8 mouse cellular contexts compared by ENCODE assay signal in the genomic region with DNA sequence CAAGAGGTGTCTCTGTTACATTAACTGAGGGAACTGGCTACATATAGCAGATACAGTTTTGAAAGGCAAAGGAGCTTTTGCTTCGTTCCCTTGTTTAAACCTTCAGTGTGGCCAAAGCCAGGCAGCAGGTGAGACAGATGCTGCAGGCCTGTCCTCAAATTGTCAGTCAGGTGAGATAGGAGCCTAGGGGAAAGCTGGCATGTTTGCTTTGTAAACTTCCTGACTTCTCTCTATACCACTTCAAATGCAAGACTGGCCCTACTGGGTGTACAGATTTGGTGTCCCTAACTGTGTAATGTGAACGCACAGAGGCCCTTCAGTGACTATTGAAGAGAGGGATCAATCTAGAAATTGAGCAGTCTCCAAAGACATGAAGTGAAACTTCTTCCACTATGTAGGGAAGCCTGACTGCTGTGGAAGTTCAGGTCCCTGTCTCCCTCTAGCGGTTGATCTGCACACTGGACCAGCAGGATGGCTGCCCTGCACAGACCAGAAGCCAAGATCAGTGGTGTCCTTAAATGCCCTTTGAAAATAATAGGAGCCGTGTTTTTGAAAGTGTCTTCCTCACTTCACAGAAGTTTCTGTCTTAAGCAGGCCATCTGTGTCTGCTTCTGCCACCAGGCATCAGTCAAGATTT. TPM values are rescaled to one million over a fixed set of nuclear protein-coding genes. Genes with fewer than 3 reads are reported as not detected.
DNase-seq lines count a peak whose midpoint lies in the region; ATAC-seq and TF ChIP-seq lines count a peak whose summit lies in the region.

No protein-coding gene starts in this region.

- no peak overlapping the region for H3ac ChIP-seq in myocyte (ENCODE audit: control insufficient read depth, insufficient read length)

- H3K27me3 ChIP-seq in embryonic facial prominence, embryonic 15.5 days, result no peaks in the 10 kb centered on the region
- no peaks in the 10 kb centered on the region for H3K27me3 ChIP-seq in heart, embryonic 12.5 days (replicated peaks)
- H3K27me3 ChIP-seq in kidney, embryonic 15.5 days, result no peaks in the 10 kb centered on the region
- H3K27me3 ChIP-seq in liver, adult 2 months (ENCODE audit: control insufficient read depth, insufficient read depth, low read length), result no peaks in the 10 kb centered on the region
- no peaks in the 10 kb centered on the region for H3K27me3 ChIP-seq in myocyte (ENCODE audit: control insufficient read depth, insufficient read depth, insufficient read length)

- peak; percentile 78 for DNase-seq in liver, adult 2 months (ENCODE audit: extremely low read depth, low read depth, low spot score)
- peak; percentile 57 for DNase-seq in telencephalon, adult 2 months (ENCODE audit: low read depth, low spot score)

- H3K36me3 ChIP-seq in embryonic facial prominence, embryonic 15.5 days, result no peaks in the 10 kb centered on the region
- no peaks in the 10 kb centered on the region for H3K36me3 ChIP-seq in heart, embryonic 12.5 days
- H3K36me3 ChIP-seq in kidney, embryonic 15.5 days, result no peaks in the 10 kb centered on the region
- no peaks in the 10 kb centered on the region for H3K36me3 ChIP-seq in liver, adult 2 months (ENCODE audit: control insufficient read depth, insufficient read depth, low read length)
- H3K36me3 ChIP-seq in myocyte (ENCODE audit: control insufficient read depth, insufficient read depth), result no peaks in the 10 kb centered on the region

- no peak overlapping the region for H3K4me2 ChIP-seq in embryonic facial prominence, embryonic 15.5 days (replicated peaks)
- no peak overlapping the region for H3K4me2 ChIP-seq in heart, embryonic 12.5 days
- H3K4me2 ChIP-seq in kidney, embryonic 15.5 days, result no peak overlapping the region
- peak overlapping the region; percentile 26 for H3K4me2 ChIP-seq in myocyte (ENCODE audit: low read depth)

- no peak overlapping the region for H3K9ac ChIP-seq in embryonic facial prominence, embryonic 15.5 days
- no peak overlapping the region for H3K9ac ChIP-seq in heart, embryonic 12.5 days
- H3K9ac ChIP-seq in kidney, embryonic 15.5 days, result no peak overlapping the region
- H3K9ac ChIP-seq in liver, adult 2 months (ENCODE audit: low read depth, low read length), result no peak overlapping the region

- peak; percentile 89 for TF ChIP-seq CTCF in bone marrow, adult 2 months (IDR thresholded peaks at IDR 0.05; ENCODE audit: control insufficient read depth, insufficient read depth, low read length)
- peak; percentile 97 for TF ChIP-seq CTCF in liver, adult 2 months (IDR thresholded peaks at IDR 0.05; ENCODE audit: low read depth, low read length)

- H3K4me3 ChIP-seq in bone marrow, adult 2 months (replicated peaks; ENCODE audit: control insufficient read depth, low read depth, low read length), result no peak overlapping the region
- no peak overlapping the region for H3K4me3 ChIP-seq in embryonic facial prominence, embryonic 15.5 days (replicated peaks)
- no peak overlapping the region for H3K4me3 ChIP-seq in heart, embryonic 12.5 days
- H3K4me3 ChIP-seq in kidney, embryonic 15.5 days (replicated peaks), result no peak overlapping the region
- H3K4me3 ChIP-seq in liver, adult 2 months (ENCODE audit: insufficient read depth, low read depth, low read length), result no peak overlapping the region
- H3K4me3 ChIP-seq in myocyte, result no peak overlapping the region

- H3K27ac ChIP-seq in bone marrow, adult 2 months (ENCODE audit: control insufficient read depth, insufficient read depth, low read depth, low read length, poor library complexity), result no peak overlapping the region
- no peak overlapping the region for H3K27ac ChIP-seq in embryonic facial prominence, embryonic 15.5 days (replicated peaks)
- H3K27ac ChIP-seq in heart, embryonic 12.5 days (ENCODE audit: poor library complexity, severe bottlenecking), result no peak overlapping the region
- H3K27ac ChIP-seq in kidney, embryonic 15.5 days, result no peak overlapping the region
- no peak overlapping the region for H3K27ac ChIP-seq in liver, adult 2 months (replicated peaks; ENCODE audit: insufficient read depth, low read depth, low read length)

- TF ChIP-seq POLR2A in bone marrow, adult 2 months (IDR thresholded peaks at IDR 0.05; ENCODE audit: borderline replicate concordance, control insufficient read depth, low read depth, low read length), result no peak
- no peak for TF ChIP-seq POLR2A in liver, adult 2 months (IDR thresholded peaks at IDR 0.05; ENCODE audit: extremely low read depth, insufficient read depth, low read length)
- TF ChIP-seq POLR2A in myocyte (IDR thresholded peaks at IDR 0.05; ENCODE audit: insufficient read length, low read depth), result no peak

- 22% methylated on average over 4 of the region's 4 CpGs for WGBS in bone marrow, adult 2 months
- WGBS in embryonic facial prominence, embryonic 15.5 days, result 22% methylated on average over 4 of the region's 4 CpGs
- 14% methylated on average over 4 of the region's 4 CpGs for WGBS in heart, embryonic 12.5 days
- WGBS in kidney, embryonic 15.5 days, result 23% methylated on average over 4 of the region's 4 CpGs
- 7% methylated on average over 4 of the region's 4 CpGs for WGBS in liver, adult 2 months

- no peaks in the 10 kb centered on the region for H3K79me2 ChIP-seq in liver, adult 2 months (ENCODE audit: control insufficient read depth, insufficient read depth, low read length)
- no peaks in the 10 kb centered on the region for H3K79me2 ChIP-seq in myocyte (ENCODE audit: control insufficient read depth, insufficient read depth)

- no peaks in the 10 kb centered on the region for H3K9me3 ChIP-seq in embryonic facial prominence, embryonic 15.5 days (replicated peaks)
- H3K9me3 ChIP-seq in heart, embryonic 12.5 days (replicated peaks), result no peaks in the 10 kb centered on the region
- H3K9me3 ChIP-seq in kidney, embryonic 15.5 days (replicated peaks), result no peaks in the 10 kb centered on the region

- no peaks in the 10 kb centered on the region for H3K4me1 ChIP-seq in bone marrow, adult 2 months (ENCODE audit: control insufficient read depth, insufficient read depth, low read length)
- H3K4me1 ChIP-seq in embryonic facial prominence, embryonic 15.5 days, result no peaks in the 10 kb centered on the region
- H3K4me1 ChIP-seq in heart, embryonic 12.5 days (replicated peaks), result peaks cover 14% of the 10 kb centered on the region
- 0 out of 2 replicates have a peak, but pooled peaks cover 5% of the 10 kb centered on the region for H3K4me1 ChIP-seq in kidney, embryonic 15.5 days
- H3K4me1 ChIP-seq in liver, adult 2 months (ENCODE audit: control insufficient read depth, insufficient read depth, low read length), result peaks cover 5% of the 10 kb centered on the region

- ATAC-seq in CD4-positive, CD25-positive, alpha-beta regulatory T cell, adult 4 months, result peak; percentile 81
- peak; percentile 82 for ATAC-seq in embryonic facial prominence, embryonic 15.5 days (ENCODE audit: insufficient number of reproducible peaks, low FRiP score, low TSS enrichment, low read depth)
- peak; percentile 74; the same call in 1 of the 2 replicates for ATAC-seq in heart, embryonic 12.5 days (ENCODE audit: insufficient number of reproducible peaks, low FRiP score)
- peak; percentile 91 for ATAC-seq in kidney, embryonic 15.5 days (replicated peaks; ENCODE audit: low FRiP score)

TF ChIP-seq in myocyte, 11 proteins besides CTCF, POLR2A, EP300 and RAD21:
- peak in 1 of 3 experiments; percentile 8 for TF ChIP-seq MYOD1 (IDR thresholded peaks at IDR 0.05; ENCODE audit: control insufficient read depth in 1 of 3, insufficient read length in 2 of 3, low read depth in 2 of 3)
- TF ChIP-seq SRF (IDR thresholded peaks at IDR 0.05; ENCODE audit: control insufficient read depth, insufficient read length, low read depth), result no peak
- TF ChIP-seq E2F4 (IDR thresholded peaks at IDR 0.05; ENCODE audit: insufficient read depth), result no peak
- TF ChIP-seq POLR2AphosphoS2 (IDR thresholded peaks at IDR 0.05; ENCODE audit: insufficient read length, low read depth), result no peak
- no peak for TF ChIP-seq REST (IDR thresholded peaks at IDR 0.05; ENCODE audit: insufficient read depth, insufficient read length)

RNA-seq across cellular contexts. Expression of gene Thnsl1, which starts 56.0 kb away (rescaled TPM):
- polyA plus RNA-seq in CD4-positive, CD25-positive, alpha-beta regulatory T cell, adult 4 months (2017; shearing (Covaris generic)), result 1 to 10 TPM; 2.5 to 4.9 TPM
- 0.85 and 0.90 TPM in 2 replicates for polyA plus RNA-seq in bone marrow, adult 2 months (2011; ENCODE audit: insufficient read depth, insufficient read length, low replicate concordance, missing spikeins)
- 6.5 and 7.7 TPM in 2 replicates for polyA plus RNA-seq in embryonic facial prominence, embryonic 15.5 days (2015; fragmentation: Nextera tagmentation; extraction: Ambion mirVana)
- polyA plus RNA-seq in heart, embryonic 12.5 days (2016; fragmentation: Nextera tagmentation; extraction: Ambion mirVana), result 8.7 and 8.8 TPM in 2 replicates
- 7.3 and 8.2 TPM in 2 replicates for polyA plus RNA-seq in kidney, embryonic 15.5 days (2015; fragmentation: Nextera tagmentation; extraction: Ambion mirVana)
- total RNA-seq in liver, adult 2 months (2014; rRNA removed), result 3.5 and 4.0 TPM in 2 replicates
- polyA plus RNA-seq in liver, adult 2 months (2012; rRNA removed), result 1.2 and 2.0 TPM in 2 replicates
- 3.6 TPM for polyA plus RNA-seq in myocyte (2012; fragmentation: generic; extraction: Trizol)

RNA-seq across cellular contexts. Expression of gene Enkur, which starts 56.3 kb away (rescaled TPM):
- polyA plus RNA-seq in CD4-positive, CD25-positive, alpha-beta regulatory T cell, adult 4 months (2017; shearing (Covaris generic)), result under 1 TPM in 1 of 2 experiments, not detected in 1; 0.63 TPM
- not detected in 2 replicates for polyA plus RNA-seq in bone marrow, adult 2 months (2011; ENCODE audit: insufficient read depth, insufficient read length, low replicate concordance, missing spikeins)
- polyA plus RNA-seq in embryonic facial prominence, embryonic 15.5 days (2015; fragmentation: Nextera tagmentation; extraction: Ambion mirVana), result 4.9 and 10.9 TPM in 2 replicates
- polyA plus RNA-seq in heart, embryonic 12.5 days (2016; fragmentation: Nextera tagmentation; extraction: Ambion mirVana), result 1.5 and 2.3 TPM in 2 replicates
- 0.71 TPM in 1 of 2 replicates, not detected in the other for polyA plus RNA-seq in kidney, embryonic 15.5 days (2015; fragmentation: Nextera tagmentation; extraction: Ambion mirVana)
- not detected in 2 replicates for total RNA-seq in liver, adult 2 months (2014; rRNA removed)
- not detected in 2 replicates for polyA plus RNA-seq in liver, adult 2 months (2012; rRNA removed)
- 1.0 TPM for polyA plus RNA-seq in myocyte (2012; fragmentation: generic; extraction: Trizol)
